Mouse (Mus musculus): ENCODE measurements at regions not wholly inside any gene's neighbourhood (a gene's known extent, or its start where the extent isn't known, plus 50 kb on each side); places are given as distances from the start of the nearest gene placed in this dataset.

DNA sequence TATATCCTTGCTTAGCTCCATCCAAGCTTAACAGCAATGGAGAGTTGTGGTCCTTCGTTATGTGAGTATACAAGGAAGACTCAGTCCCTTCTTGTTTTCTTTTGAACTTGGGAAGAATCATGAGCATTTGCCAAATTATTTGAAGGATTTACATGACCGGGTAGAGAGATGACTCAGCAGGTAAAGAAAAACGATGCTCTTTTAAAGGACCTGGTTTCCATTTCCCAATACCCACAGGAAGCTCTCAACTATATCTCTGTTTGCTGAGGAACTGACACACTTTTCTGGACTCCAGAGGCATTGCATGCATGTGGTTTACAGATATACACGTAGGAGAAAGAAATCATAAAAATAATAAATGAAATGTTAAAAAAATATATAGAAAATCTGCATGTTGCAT lies 457.5 kb downstream of the Ppargc1a start:
- no peak for DNase-seq

DNA sequence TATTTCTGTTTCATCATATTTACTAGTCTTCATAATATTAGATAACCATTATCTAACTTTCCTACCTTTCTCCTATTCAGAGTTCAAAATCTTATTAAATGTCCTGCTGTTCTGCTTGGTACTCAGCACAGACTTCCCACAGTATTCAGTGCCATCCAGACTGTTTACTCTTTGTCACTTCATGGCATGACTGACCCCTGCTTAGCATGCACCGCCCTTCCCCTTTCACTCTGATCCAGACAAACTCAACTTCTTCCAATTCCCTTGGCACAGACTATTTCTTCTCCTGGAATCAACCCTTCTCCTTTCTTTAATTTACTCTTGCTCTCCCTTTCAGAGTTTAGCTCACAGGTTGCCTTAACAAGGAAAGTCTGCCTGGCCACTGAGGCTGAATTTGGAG lies 458.8 kb downstream of the Ppargc1a start:
- no peak for DNase-seq

DNA sequence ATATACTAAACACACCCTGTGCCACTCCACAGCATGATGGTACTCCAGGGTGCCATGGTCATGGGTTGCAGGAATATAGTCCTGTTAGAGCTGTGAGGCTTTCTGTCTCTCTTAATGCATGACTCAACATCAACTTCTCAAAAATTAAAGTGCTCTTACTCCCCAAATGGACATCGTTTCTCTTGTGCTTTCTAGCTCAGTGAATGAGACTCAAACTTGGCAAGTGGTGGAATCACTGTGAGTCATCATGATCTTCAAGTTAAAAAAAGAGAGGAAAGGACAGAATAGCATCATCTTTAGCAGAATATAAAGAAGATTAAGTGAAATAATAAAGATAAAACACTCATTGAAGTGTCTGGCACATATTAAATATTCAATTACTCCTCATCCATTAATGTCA lies 459.3 kb downstream of the Ppargc1a start:
- DNase-seq, result no peak

DNA sequence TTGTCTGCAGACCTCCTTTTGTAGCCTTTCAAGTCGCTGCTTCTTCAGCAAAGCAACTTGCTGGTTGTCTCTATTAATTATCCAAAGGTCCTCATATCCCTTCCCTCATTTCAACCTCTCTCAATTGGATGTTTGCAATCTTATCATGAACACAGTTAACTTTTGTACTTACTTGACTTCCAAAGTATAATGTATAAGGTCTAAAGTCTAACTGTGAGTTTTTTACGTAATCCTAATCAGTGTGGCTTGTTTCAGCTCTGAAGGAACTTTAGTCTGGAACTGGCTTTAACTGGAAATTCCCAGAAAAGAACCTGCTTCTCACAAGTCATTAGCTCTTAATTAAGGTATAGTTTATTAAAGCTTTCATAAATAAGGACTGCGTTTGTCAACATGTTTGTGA lies 467.6 kb downstream of the Ppargc1a start:
- no peak for DNase-seq

- DNase-seq, result peak; percentile 32
Measured at GRCm38 (mm10) chr5:51072674-51073468, 494.7 kb downstream of the Ppargc1a start.

DNA sequence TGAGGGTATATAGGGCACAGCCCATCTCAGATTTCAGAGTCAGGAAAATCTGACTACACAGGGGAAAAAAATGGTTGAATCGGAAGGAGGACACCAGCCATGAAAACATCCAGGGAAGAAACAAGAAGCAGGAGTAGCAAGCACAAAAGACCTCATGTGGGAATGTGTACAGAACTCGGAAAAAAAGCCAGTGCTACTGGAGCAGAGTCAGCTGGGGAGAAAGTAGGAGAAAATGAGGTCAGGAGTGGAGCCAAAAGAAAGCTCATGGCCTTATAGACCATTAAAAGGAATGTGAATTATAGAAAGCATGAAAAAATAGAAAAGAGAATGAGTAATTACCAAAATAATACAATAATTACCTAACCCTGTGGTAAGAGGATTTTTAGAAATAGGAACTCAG lies 495.4 kb downstream of the Ppargc1a start:
- DNase-seq, result peak; percentile 21

DNA sequence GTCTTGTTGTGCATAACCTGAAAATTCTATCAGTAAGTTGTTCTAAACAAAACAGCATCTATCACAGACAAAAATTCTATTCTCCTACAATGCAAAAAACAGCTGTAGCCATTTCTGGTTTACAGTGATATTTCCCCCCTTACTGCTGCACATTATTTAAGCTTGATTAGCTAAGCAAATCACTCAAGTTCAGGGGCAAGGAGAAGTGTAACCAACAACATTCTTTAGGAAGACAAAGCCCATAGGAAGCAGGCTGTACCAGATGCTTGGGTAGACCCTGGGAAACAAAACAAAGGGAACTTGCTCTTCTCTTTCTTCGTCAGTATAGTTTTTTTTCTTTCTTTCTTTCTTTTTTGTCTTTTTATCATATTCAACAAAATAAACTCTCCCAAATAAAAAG lies 497.9 kb downstream of the Ppargc1a start:
- DNase-seq, result no peak

DNA sequence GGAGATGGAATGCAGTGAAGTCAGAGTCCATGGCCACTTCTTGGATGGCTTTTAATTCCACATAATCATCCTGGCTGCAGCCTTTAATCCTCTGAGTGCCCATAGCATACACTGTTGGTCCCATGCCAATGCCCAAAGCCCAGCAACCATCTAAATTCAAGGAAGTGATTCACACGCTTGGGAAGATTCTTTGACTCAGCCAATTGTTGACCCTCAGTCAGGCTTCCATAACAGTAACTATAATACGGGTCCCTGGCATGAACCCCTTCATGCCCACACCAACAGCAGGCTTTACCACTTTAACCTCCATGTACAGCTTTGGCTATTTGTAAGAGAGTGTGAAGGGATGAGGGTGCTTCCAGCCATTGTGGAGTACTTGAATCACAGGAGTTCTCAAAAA lies 521.7 kb downstream of the Ppargc1a start:
- DNase-seq, result no peak

GRCm38 (mm10) chr5:51041541-51042217 lies 525.8 kb downstream of the Ppargc1a start:
- DNase-seq, result no peak

- no peak for DNase-seq
Measured at GRCm38 (mm10) chr5:51040926-51041325, 526.6 kb downstream of the Ppargc1a start.

DNA sequence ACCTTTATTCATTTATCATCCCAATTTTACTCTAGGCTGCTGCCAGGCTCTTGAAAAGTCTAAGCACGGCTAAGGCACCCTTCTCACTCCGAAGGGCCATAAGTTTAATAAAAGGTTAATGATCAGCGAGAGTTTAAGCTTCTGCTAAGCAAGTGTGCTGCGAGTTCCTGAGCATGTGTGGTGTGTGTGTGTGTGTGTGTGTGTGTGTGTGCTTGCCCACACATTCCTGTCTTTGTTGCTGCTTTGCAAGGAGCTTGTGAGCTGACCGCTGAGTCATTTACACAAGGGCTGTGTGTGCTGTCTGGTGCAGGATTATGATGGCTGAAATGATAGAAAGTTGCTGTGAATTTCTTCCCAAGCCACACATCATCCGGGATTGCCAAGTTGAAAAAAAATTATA lies 527.1 kb downstream of the Ppargc1a start:
- no peak for DNase-seq

- DNase-seq, result peak; percentile 24
Measured at GRCm38 (mm10) chr5:51039713-51040178, 527.8 kb downstream of the Ppargc1a start.

DNA sequence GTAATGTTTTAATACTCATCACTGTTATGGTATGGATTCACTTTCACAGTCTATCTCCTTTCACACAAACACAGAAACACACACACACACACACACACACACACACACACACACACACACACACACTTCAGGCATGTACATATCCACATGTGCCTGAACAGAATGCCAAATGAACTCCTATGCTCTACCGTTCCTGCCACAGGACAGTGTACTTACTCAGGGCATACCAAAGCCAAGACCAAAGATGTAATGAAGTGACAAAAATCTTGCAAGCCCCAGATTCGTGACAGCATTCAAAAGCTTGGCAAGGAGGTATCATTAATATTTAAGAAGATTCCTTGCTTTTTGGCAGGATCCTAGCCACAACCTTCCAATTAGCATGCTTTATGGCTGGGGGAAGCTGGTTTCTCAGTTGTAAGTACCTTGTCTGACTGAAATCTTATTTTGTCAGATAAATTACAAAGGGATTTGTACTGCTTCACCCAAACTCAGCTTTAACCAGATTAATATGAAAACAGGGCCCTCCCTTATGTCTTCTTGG lies 531.0 kb downstream of the Ppargc1a start:
- no peak for DNase-seq

DNA sequence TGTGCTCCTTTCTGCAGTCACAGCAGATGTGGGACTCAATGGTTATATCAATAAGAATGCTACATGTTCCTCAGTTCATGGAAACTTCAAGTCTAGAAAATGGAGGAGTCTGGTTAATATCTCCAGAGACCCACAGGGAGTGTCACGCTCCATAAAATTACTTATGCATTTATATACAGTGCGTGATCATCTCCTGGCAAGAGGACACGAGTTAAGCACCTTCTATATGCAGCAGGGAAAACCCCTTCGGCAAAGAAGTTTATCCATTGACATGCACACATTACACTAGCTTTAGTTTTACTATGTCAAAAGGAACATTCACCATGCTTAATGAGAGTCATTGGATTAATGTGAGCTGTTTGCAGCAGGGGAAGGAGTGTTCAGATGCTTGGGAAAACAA lies 538.6 kb downstream of the Ppargc1a start:
- DNase-seq, result no peak

DNA sequence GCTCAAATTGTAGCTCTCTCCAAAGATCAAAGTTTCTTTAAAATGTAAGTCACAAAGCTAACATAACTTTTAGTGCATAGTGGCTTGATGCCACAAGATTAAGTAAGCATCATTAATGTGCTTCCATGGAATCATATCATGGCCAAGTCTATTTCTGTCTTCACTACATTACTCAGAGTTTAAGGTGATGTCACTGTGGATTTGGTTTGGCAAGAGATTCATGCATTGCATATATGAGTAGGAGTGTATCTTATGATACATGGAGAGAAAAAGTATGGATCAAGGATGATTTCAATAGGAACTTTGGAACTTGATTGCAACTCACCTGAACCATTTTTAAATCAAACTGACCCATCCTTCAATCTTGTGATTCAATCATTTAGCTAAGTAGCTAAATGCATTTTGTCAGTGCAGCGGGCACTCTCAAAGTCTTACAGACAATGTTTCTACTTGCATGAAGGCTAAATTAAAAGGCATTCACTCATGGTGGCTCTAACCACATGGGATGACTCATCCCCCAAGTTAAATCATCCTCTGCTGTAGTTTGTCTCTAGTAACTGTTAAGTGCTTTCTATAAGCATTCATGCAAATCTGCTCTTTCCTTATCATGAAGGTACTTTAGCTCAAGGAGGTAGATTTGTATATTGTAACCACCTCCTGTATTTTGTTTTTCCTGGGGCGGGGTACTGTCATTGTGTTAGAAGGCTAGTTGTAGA lies 576.5 kb downstream of the Ppargc1a start:
- no peak for DNase-seq
